Mouse (Mus musculus) embryonic facial prominence, embryonic 15.5 days (tissue): ENCODE measurements at regions not wholly inside any gene's neighbourhood (a gene's known extent, or its start where the extent isn't known, plus 50 kb on each side); places are given as distances from the start of the nearest gene placed in this dataset.

Experiments
- ATAC-seq: fragments of 200-750 bp; cut with Nextera tagmentation; 2 replicates; pipeline ENCODE4 v1.8.0; 2017; ENCODE audit warnings: low read depth, moderate TSS enrichment; ENCODE audit not compliant: insufficient number of reproducible peaks, low FRiP score, low TSS enrichment
- H3K27ac ChIP-seq: fragments of 300-500 bp; sonication (generic); replicated peaks from 2 replicates; pipeline ENCODE4 v1.5.1; 2015; ENCODE audit warnings: mild to moderate bottlenecking, inconsistent platforms
- H3K27me3 ChIP-seq: fragments of 300-500 bp; sonication (generic); 2 replicates; pipeline ENCODE4 v1.6.1; 2015; ENCODE audit warnings: inconsistent platforms
- H3K36me3 ChIP-seq: fragments of 300-500 bp; sonication (generic); 2 replicates; pipeline ENCODE4 v1.6.1; 2015; ENCODE audit warnings: mild to moderate bottlenecking, inconsistent platforms
- H3K4me1 ChIP-seq: fragments of 300-500 bp; sonication (generic); 2 replicates; pipeline ENCODE4 v1.6.1; 2015; ENCODE audit warnings: inconsistent platforms
- H3K4me2 ChIP-seq: fragments of 300-500 bp; sonication (generic); replicated peaks from 2 replicates; pipeline ENCODE4 v1.6.1; 2015; ENCODE audit warnings: mild to moderate bottlenecking, inconsistent platforms
- H3K4me3 ChIP-seq: fragments of 300-500 bp; sonication (generic); replicated peaks from 2 replicates; pipeline ENCODE4 v1.5.1; 2015; ENCODE audit warnings: mild to moderate bottlenecking, inconsistent platforms
- H3K9ac ChIP-seq: fragments of 300-500 bp; sonication (generic); 2 replicates; pipeline ENCODE4 v1.6.1; 2015; ENCODE audit warnings: inconsistent platforms
- H3K9me3 ChIP-seq: fragments of 300-500 bp; sonication (generic); replicated peaks from 2 replicates; pipeline ENCODE4 v1.6.1; 2016; ENCODE audit warnings: inconsistent platforms
- WGBS: fragments of 180-500 bp; shearing (Covaris S2); methylation state at CpG from one replicate; pipeline ENCODE4 v1.1.7; 2015; 5-methylcytosine and 5-hydroxymethylcytosine counted together

GRCm38 (mm10) chr2:170294657-170295056 lies 133.0 kb downstream of the Bcas1 start:
- Histone ChIP-seq H3K9ac (no peak overlapping the region), H3K4me2 (no peak overlapping the region), H3K4me1 (peaks cover 14% of the 10 kb centered on the region), H3K9me3 (no peaks in the 10 kb centered on the region), H3K27me3 (no peaks in the 10 kb centered on the region), H3K4me3 (no peak overlapping the region), H3K36me3 (no peaks in the 10 kb centered on the region), H3K27ac (no peak overlapping the region)
- ATAC-seq = no peak
- WGBS = 80% methylated on average over 12 of the region's 12 CpGs

GRCm38 (mm10) chr2:170291841-170292655 lies 135.6 kb downstream of the Bcas1 start:
- Histone ChIP-seq H3K4me1 (peaks cover 26% of the 10 kb centered on the region), H3K36me3 (no peaks in the 10 kb centered on the region), H3K27ac (peak overlapping the region; percentile 53), H3K9ac (no peak overlapping the region), H3K27me3 (no peaks in the 10 kb centered on the region), H3K4me3 (no peak overlapping the region), H3K9me3 (no peaks in the 10 kb centered on the region), H3K4me2 (0 out of 2 replicates have a peak overlapping the region, but pooled peaks have one; percentile 10)
- ATAC-seq = no peak
- 12% methylated on average over 6 of the region's 6 CpGs for WGBS

DNA sequence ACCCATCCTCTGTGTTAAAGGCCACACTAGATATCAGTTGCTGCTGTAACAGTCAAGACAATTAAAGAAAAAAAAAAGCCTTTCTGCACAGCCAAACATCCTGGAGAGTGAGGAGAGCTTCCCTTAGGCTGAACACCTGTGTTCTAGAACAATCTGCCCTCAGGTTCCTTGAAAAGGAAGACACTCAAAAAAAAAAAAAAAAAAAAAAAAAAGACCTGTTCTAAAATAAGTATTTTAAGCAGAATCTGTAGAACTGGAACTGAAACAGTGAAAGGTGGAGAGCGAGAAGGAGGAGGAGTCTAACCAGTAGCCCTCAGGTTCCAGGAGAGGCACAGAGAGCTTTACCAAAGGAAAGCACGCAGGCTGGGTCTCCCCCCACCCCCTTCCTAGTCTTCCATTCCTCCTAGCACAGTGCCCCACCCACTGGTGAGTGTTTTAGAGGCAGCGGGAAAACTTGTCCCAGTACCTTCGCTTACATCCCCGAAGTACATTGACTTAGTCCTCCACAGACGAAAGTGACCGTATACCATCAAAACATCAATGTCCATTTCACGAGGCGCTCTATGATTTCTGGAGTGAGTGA lies 138.2 kb downstream of the Bcas1 start:
- Histone ChIP-seq H3K9ac (no peak overlapping the region), H3K9me3 (no peaks in the 10 kb centered on the region), H3K4me3 (no peak overlapping the region), H3K4me2 (no peak overlapping the region), H3K4me1 (peaks cover 35% of the 10 kb centered on the region), H3K36me3 (no peaks in the 10 kb centered on the region), H3K27me3 (no peaks in the 10 kb centered on the region), H3K27ac (no peak overlapping the region)
- 76% methylated on average over 9 of the region's 9 CpGs for WGBS
- ATAC-seq = no peak

DNA sequence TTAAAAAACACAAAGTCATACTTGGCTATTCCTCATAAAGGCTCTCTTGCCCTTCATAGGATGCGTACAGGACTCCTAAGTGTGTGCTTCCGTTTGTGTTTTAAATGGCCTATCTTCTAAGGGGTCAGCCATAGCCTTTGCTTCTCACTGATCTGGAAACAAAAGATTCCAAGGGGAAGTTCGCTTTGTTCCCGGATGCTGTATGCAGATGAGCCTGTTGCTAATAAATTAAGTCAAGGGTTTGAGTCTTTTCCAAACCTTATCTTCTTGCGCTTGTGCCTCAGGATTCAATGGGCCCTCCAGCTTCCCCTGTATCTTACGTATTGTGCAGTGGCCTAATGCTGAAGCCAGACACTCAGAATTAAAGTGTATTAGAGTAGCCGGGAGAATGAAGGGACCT lies 138.9 kb downstream of the Bcas1 start:
- no peak for ATAC-seq
- Histone ChIP-seq H3K4me2 (no peak overlapping the region), H3K36me3 (no peaks in the 10 kb centered on the region), H3K9ac (no peak overlapping the region), H3K27me3 (no peaks in the 10 kb centered on the region), H3K4me3 (no peak overlapping the region), H3K4me1 (peaks cover 35% of the 10 kb centered on the region), H3K27ac (peak overlapping the region; percentile 55; the same call in 1 of the 2 replicates), H3K9me3 (no peaks in the 10 kb centered on the region)
- 79% methylated on average over 7 of the region's 7 CpGs for WGBS

- no peak overlapping the region for H3K9ac ChIP-seq
- H3K27ac ChIP-seq = peak overlapping the region; percentile 55
- no peaks in the 10 kb centered on the region for H3K27me3 ChIP-seq
- peak overlapping the region; percentile 87 for H3K4me2 ChIP-seq
- H3K9me3 ChIP-seq = no peaks in the 10 kb centered on the region
- no peak for ATAC-seq
- WGBS = 15% methylated on average over 11 of the region's 11 CpGs
- H3K36me3 ChIP-seq = no peaks in the 10 kb centered on the region
- no peak overlapping the region for H3K4me3 ChIP-seq
- peaks cover 35% of the 10 kb centered on the region for H3K4me1 ChIP-seq
These were observed 139.4 kb downstream of the Bcas1 start for GRCm38 (mm10) chr2:170288196-170288595.

- H3K4me1 ChIP-seq = peaks cover 35% of the 10 kb centered on the region
- H3K9me3 ChIP-seq = no peaks in the 10 kb centered on the region
- peak overlapping the region; percentile 2; the same call in 1 of the 2 replicates for H3K9ac ChIP-seq
- no peaks in the 10 kb centered on the region for H3K36me3 ChIP-seq
- peak overlapping the region; percentile 79 for H3K27ac ChIP-seq
- ATAC-seq = 0 out of 2 replicates have a peak, but pooled peaks have one; percentile 34
- no peaks in the 10 kb centered on the region for H3K27me3 ChIP-seq
- WGBS = under 1% methylated on average over 27 of the region's 27 CpGs
- H3K4me3 ChIP-seq = peak overlapping the region; percentile 38
- H3K4me2 ChIP-seq = peak overlapping the region; percentile 87
These were observed 139.5 kb upstream of the Zfp217 start for GRCm38 (mm10) chr2:170287301-170287885.

GRCm38 (mm10) chr2:170286773-170287172 lies 138.9 kb upstream of the Zfp217 start:
- H3K4me3 ChIP-seq = peak overlapping the region; percentile 38; the same call in 1 of the 2 replicates
- ATAC-seq = no peak
- no peaks in the 10 kb centered on the region for H3K36me3 ChIP-seq
- H3K4me2 ChIP-seq = peak overlapping the region; percentile 87
- no peaks in the 10 kb centered on the region for H3K9me3 ChIP-seq
- H3K4me1 ChIP-seq = peaks cover 29% of the 10 kb centered on the region
- H3K9ac ChIP-seq = 0 out of 2 replicates have a peak overlapping the region, but pooled peaks have one; percentile 2
- H3K27me3 ChIP-seq = no peaks in the 10 kb centered on the region
- 14% methylated on average over 8 of the region's 8 CpGs for WGBS
- peak overlapping the region; percentile 79 for H3K27ac ChIP-seq

- H3K4me2 ChIP-seq = no peak overlapping the region
- H3K36me3 ChIP-seq = no peaks in the 10 kb centered on the region
- H3K27ac ChIP-seq = no peak overlapping the region
- WGBS = 61% methylated on average over 6 of the region's 6 CpGs
- no peaks in the 10 kb centered on the region for H3K9me3 ChIP-seq
- H3K9ac ChIP-seq = no peak overlapping the region
- no peak overlapping the region for H3K4me3 ChIP-seq
- H3K27me3 ChIP-seq = no peaks in the 10 kb centered on the region
- peaks cover 21% of the 10 kb centered on the region for H3K4me1 ChIP-seq
- ATAC-seq = no peak
These were observed 134.6 kb upstream of the Zfp217 start for GRCm38 (mm10) chr2:170282463-170282862.

DNA sequence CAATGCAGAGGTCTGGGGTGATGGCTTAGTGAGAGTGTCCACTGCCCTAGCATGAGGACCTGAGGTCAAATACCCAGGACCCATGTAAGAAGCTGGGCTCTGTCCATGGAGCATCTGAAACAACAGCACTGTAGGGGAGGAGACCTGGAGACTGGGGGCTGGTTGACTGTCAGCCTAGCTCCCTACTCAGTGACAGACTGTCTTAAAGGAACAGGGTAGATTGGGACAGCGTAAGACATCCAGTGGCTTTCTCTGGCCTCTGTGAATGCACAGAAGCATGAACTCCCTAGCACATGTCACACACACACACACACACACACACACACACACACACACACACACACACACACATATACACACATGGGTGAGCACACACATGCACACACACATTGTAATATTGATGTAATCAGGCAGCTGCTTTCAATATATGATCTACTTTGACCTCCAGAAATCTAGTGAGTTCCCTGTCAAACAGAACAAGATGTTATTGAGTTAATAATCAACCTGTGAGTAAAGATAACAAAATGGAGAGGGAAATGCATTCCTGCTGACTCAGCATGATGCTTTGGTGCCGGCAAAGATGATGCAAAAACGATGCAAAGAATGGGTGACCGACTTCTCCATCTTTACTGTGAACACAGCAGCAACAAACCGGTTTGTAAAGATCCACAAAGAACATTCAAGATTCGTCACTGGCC lies 133.6 kb upstream of the Zfp217 start:
- 77% methylated on average over 6 of the region's 6 CpGs for WGBS
- no peak overlapping the region for H3K27ac ChIP-seq

GRCm38 (mm10) chr2:170280733-170281132 lies 132.8 kb upstream of the Zfp217 start:
- no peak overlapping the region for H3K9ac ChIP-seq
- no peaks in the 10 kb centered on the region for H3K27me3 ChIP-seq
- H3K36me3 ChIP-seq = no peaks in the 10 kb centered on the region
- peaks cover 13% of the 10 kb centered on the region for H3K4me1 ChIP-seq
- H3K4me3 ChIP-seq = no peak overlapping the region
- ATAC-seq = no peak
- WGBS = 70% methylated on average over 6 of the region's 6 CpGs
- no peak overlapping the region for H3K4me2 ChIP-seq
- no peaks in the 10 kb centered on the region for H3K9me3 ChIP-seq
- H3K27ac ChIP-seq = no peak overlapping the region

More for the DNA sequence above, 133.6 kb upstream of the Zfp217 start:
- no peaks in the 10 kb centered on the region for H3K36me3 ChIP-seq
- ATAC-seq = no peak
- peaks cover 18% of the 10 kb centered on the region for H3K4me1 ChIP-seq
- no peak overlapping the region for H3K4me2 ChIP-seq
- no peak overlapping the region for H3K4me3 ChIP-seq
- no peaks in the 10 kb centered on the region for H3K9me3 ChIP-seq
- no peaks in the 10 kb centered on the region for H3K27me3 ChIP-seq
- no peak overlapping the region for H3K9ac ChIP-seq

DNA sequence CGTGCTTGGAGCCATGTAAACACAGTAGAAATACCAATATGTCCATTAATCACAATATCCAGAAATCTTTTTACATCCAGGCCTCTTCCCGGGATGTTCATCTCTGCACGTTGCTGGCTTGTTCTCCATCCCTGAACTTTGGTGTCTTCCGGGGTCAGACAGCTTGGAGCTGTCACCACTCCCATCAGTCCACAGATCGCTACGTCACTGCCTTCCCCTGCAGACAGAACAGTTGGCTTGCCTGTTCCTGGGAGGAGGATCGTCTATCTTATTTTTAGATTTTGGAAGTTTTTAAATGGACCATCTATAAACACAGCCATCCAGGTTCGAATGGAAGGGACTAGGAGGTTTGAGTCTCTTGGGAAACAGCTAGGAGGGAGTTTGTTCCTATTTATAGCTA lies 130.0 kb upstream of the Zfp217 start:
- peaks cover 13% of the 10 kb centered on the region for H3K4me1 ChIP-seq
- H3K9ac ChIP-seq = no peak overlapping the region
- no peaks in the 10 kb centered on the region for H3K36me3 ChIP-seq
- no peaks in the 10 kb centered on the region for H3K27me3 ChIP-seq
- H3K4me2 ChIP-seq = no peak overlapping the region
- no peak overlapping the region for H3K4me3 ChIP-seq
- no peaks in the 10 kb centered on the region for H3K9me3 ChIP-seq
- no peak for ATAC-seq
- WGBS = 39% methylated on average over 8 of the region's 8 CpGs
- no peak overlapping the region for H3K27ac ChIP-seq
